Mouse (Mus musculus): Measurements from ENCODE around the gene Acad10. TPM values are rescaled to one million over a fixed set of nuclear protein-coding genes. Genes with fewer than 3 reads are reported as not detected.

Acad10 gene
- total RNA-seq, 2 experiments from 2014 or later: 2.4 to 3.0 TPM

Other genes with a start within 250 kb of the Acad10 start
- gene Tmem116, start 208.6 kb downstream of the Acad10 start, total RNA-seq (2015): 0.34 TPM in 1 of 2 replicates, not detected in the other
- 0.34 and 0.42 TPM in 2 replicates for gene Tmem116, start 208.6 kb downstream of the Acad10 start, total RNA-seq (2017)
- gene Erp29, start 208.0 kb downstream of the Acad10 start, total RNA-seq (2015): 225 and 238 TPM in 2 replicates
- 1,016 and 1,033 TPM in 2 replicates for gene Erp29, start 208.0 kb downstream of the Acad10 start, total RNA-seq (2017)
- gene Adam1b, start 157.1 kb downstream of the Acad10 start, total RNA-seq (2015): 0.05 TPM in 1 of 2 replicates, not detected in the other
- gene Adam1b, start 157.1 kb downstream of the Acad10 start, total RNA-seq (2017): 0.25 TPM in 1 of 2 replicates, not detected in the other
- 1.5 and 2.0 TPM in 2 replicates for gene Adam1a, start 115.0 kb downstream of the Acad10 start, total RNA-seq (2015)
- 1.2 and 2.3 TPM in 2 replicates for gene Adam1a, start 115.0 kb downstream of the Acad10 start, total RNA-seq (2017)
- not detected in 2 replicates for gene Gm42878, start 115.0 kb downstream of the Acad10 start, total RNA-seq (2015)
- 0.08 TPM in 1 of 2 replicates, not detected in the other for gene Gm42878, start 115.0 kb downstream of the Acad10 start, total RNA-seq (2017)
- 102 TPM in 2 replicates for gene Mapkapk5, start 114.6 kb downstream of the Acad10 start, total RNA-seq (2015)
- gene Mapkapk5, start 114.6 kb downstream of the Acad10 start, total RNA-seq (2017): 115 and 127 TPM in 2 replicates
- 96.3 and 108 TPM in 2 replicates for gene Aldh2, start 66.7 kb downstream of the Acad10 start, total RNA-seq (2015)
- 388 and 445 TPM in 2 replicates for gene Aldh2, start 66.7 kb downstream of the Acad10 start, total RNA-seq (2017)
- 4.1 and 4.5 TPM in 2 replicates for gene Acad12, start 41.6 kb downstream of the Acad10 start, total RNA-seq (2015)
- 1.5 and 4.2 TPM in 2 replicates for gene Acad12, start 41.6 kb downstream of the Acad10 start, total RNA-seq (2017)
- 18.2 and 26.3 TPM in 2 replicates for gene Brap, start within 50 bp of the Acad10 start, total RNA-seq (2015)
- gene Brap, start within 50 bp of the Acad10 start, total RNA-seq (2017): 42.6 and 51.3 TPM in 2 replicates
- gene Atxn2, start 50.8 kb upstream of the Acad10 start, total RNA-seq (2015): 67.4 and 85.0 TPM in 2 replicates
- 30.1 and 49.8 TPM in 2 replicates for gene Atxn2, start 50.8 kb upstream of the Acad10 start, total RNA-seq (2017)
- 28.2 and 31.7 TPM in 2 replicates for gene Sh2b3, start 177.1 kb upstream of the Acad10 start, total RNA-seq (2015)
- 13.5 and 13.6 TPM in 2 replicates for gene Sh2b3, start 177.1 kb upstream of the Acad10 start, total RNA-seq (2017)
- 0.35 and 1.7 TPM in 2 replicates for gene Pheta1, start 188.5 kb upstream of the Acad10 start, total RNA-seq (2015)
- gene Pheta1, start 188.5 kb upstream of the Acad10 start, total RNA-seq (2017): 1.6 and 2.4 TPM in 2 replicates

All from megakaryocyte progenitor cell, adult 5-6 weeks (primary cell).